Mouse (Mus musculus) mouse embryonic stem cell (cell line): ENCODE results near the gene Slc1a2.

Source experiments
- in situ Hi-C, 2 experiments: fragments of 300-500 bp; cut with MboI; formaldehyde crosslinking; loops; 1 replicate in 1 of 2; 3 replicates in 1 of 2; pipeline ENCODE4 v1.14.3; 2019 to 2020; ENCODE audit warnings: low sequenced_read_pairs in 2 of 2, low pct_unique_long_range_greater_than_20kb in 1 of 2, mixed read lengths in 1 of 2; ENCODE audit not compliant: unreplicated experiment in 1 of 2

Gene Slc1a2

DNA sequence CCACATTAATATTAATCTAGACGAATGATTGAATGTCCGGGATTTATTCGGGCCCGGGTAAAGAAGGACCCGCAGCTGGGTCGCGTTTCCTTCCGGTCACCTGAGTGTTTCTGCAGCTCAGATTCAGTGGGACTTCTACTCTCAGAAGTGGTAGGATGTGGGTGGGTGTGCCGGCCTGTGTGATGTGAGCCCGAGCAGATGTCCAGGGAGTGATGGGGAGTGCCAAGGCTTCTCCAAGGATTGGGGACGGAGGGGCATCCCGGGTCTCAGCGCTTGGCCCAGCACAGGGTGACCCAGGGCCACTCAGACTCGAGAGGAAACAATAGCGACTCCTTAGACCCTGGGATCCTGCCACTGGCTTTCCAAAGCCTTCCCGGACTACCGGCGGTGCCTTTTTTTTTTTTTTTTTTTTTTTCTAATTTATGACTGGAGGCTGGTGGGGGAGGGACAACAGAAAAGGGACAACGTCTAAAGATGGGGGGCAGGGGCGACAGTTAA, at the start of gene Slc1a2:
Slc1a2 (plus strand) TSS at position 497 of the 498 bp plus-strand sequence.
- in situ Hi-C loops: no loop called here

DNA sequence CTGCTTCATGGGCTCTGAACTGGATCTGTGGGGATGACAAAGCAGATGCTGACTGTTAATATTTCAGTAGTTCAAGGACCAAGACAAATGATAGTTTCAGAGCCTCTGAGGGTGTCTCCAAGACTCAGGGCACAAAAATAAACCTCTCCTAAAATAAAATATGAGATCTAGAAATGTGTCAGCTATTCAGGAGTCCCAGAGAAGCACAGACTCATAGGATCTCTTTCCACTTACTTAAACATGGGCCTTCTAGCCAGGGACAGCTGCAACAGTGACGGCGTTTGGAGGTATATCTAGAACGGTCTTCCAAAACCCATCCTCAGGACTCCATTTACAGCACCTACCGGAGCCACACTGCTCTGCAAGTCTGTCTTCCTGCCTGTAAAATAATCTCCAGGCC, 48.0 kb upstream of the Slc1a2 start:
- in situ Hi-C loops: no loop called here

DNA sequence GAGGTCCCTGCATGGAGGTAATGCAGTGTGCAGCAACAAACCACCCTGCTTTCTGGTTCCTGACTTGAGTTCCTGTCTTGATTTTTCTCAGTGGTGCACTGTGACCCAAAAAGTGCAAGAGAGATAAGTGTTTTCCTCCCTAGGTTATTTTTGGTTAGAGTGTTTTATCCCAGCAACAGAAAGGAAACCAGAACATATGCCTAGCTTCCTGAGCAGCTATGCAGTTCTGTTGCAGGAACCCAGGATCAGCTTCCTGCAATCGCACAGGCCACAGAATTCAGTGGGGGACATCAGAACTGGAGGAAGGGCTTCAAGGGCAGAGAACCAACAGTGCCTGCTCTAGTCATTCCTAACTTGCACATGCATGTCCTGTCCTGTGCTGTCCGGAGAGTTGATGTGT, 41.8 kb upstream of the Slc1a2 start:
- in situ Hi-C loops: no loop called here

DNA sequence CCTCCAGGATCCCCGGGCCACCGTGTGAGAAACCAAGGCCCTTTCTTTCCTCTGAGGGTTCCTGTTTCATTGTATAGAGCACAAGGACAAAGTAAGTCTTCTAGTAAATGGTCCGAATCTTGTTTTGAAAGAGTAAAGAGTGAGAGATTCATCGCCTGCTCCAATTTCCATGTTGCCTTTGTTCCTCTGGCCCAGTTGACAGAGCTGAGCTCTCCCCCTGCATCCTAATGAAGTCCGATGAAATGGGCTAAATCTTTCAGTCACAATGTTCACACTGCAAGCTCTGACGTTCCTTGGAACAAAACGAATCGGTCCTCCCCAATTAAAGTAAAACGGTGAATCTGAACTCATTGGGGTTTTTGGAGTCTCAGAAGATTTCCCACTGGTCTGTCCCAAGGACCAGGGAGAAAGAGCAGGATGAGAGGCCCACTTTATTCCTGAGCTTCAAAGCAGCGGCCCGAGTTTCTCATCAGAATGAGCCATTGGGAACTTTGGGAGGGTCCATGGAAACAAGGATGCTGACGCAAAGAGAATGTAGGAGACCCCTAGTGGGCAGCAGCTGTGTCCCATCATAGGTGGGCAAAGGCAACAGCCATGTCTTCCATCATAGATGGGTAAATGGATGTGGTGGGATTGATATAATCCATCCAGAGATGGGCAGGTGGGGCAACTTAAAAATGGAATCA, 37.6 kb upstream of the Slc1a2 start:
- in situ Hi-C loops: no loop called here

DNA sequence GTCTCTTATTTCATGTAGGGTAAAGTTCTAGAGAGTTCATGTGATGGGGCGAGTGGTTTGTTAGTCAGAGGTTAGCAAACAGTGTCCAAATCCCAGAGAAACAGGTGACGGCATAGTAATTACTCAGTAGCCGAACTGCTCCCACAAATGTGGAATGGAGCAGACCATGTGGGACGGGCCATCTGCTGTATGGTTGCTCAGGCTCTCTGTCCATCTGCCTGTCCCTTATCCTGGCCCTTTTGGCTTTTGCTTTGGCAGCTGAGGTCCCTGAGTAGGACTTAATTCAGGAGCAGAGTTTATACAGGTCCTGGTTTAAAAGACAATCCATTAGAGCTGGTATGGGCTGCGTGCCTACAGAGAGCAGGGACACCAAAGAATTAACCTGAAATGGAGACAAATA, 36.3 kb upstream of the Slc1a2 start:
- in situ Hi-C loops: no loop called here

DNA sequence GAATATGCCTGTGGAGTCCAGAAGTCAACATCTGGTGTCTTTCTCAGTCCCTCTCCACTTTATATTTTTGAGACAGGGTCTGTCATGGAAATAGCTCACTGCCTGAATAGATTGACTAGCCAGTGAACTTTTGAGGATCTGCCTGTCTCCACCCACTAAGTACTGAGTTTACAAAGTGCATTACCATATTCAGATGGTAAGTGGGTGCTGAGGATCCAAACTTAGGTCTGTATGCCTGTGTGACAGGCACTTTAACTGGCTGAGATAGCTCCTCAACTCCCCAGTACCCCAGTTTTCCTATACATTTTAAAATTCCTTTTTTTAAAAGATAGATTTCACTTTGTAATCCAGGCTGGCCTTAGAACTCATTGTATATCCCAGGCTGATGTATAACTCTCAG, 35.5 kb upstream of the Slc1a2 start:
- in situ Hi-C loops: no loop called here

DNA sequence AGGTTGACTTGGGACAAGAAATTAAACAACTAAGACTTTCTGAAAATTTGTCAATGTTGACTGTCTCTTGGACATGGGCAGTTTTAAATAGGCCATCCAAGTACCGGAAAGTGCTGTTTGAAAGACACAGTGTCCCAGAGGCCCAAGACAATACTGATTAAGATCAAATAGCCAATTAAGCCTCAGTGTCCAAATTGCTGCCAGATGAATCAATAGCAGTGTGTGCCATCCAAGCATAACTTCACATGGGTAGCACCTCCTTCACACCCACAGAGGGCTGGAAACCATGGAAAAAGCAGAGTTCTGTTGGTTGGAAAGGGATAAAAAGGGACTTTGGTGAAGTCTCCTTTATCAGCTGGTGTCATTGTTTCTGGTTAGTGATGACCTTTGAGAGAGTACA, 33.9 kb upstream of the Slc1a2 start:
- in situ Hi-C loops: no loop called here

DNA sequence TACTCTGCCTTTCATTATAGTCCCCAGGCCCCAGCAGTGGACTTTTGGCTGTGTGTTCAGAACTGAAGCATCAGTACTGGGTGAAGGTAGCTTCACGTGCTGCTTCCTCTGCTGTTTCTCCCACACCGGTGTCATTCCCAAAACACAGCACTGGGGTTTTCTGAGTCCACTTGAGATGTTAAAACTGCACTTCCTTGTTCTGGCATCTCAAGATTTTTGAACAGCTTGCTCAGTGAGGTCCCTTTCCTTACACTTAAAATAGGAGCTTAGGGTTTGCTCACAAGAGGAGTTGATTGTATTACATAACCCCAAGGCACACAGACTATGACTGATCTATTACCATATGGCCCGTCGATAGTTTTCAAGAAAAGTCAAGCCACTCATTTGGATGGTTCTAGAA, 26.1 kb upstream of the Slc1a2 start:
- in situ Hi-C loops: no loop called here

DNA sequence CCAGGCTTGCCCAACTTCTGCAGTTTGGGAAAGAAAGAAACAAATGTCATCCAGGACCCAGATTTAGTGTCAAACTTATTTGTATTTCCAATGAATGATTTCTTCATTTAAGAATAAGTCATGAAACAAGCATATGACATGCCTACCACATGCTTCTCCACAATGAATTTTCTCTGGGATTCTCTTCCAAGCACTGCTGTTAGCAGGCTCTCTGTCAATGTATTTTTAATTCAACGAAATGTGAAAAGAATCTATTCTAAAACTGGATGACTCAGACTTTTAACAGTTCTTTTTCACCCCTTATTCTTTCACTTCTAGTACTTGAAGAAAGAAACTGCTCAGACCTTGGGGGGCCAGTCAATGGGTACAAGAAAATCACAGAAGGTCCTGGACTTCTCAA, 24.4 kb upstream of the Slc1a2 start:
- in situ Hi-C loops: no loop called here

DNA sequence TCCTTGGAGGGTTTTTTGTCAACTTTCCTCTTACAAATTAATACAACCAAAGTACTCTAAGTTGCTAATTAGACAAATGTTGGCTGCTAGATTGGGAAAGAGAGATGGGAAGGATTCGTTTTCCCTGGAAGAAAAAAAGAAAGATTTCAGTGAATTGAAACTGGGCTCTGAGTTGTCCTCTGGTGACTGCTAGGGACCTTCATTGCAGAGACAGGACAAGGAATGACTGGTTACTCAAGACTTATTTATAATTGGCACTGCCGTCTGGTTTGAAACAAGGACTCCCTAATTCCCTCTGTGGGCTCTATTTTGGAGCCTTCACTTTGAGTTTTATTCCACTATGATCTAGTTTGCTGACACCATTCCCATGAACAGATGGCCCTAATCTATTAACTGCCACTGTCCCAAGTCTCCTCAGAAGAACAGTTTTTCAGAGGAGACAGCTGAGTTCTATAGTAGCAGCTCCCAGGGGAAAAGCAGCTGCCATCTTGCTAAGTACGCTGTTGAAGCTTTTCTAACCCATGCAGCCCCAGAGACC, 22.9 kb upstream of the Slc1a2 start:
- in situ Hi-C loops: no loop called here

DNA sequence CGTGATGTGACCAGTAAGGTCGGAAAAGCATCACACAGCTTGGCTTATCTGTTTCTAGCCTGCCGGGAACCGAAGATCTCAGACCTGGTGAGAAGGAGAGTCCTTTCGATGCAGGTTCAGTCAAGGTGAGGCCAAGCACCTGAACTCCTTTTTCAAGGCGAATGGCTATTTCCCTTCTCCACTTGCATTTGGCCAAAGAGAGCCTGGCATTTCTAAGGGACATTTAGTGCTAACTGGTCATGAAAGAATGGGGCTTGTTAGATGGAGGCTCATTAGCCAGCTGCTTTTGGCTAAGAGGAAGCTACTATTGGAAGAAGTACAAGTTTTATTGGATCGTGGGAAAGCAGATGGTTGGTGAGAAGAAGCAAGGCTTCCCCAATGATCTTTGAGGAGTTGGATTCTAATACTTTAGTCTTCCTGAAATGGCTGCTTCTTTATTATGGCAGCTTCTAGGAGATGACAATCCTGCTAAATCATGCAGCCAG, 22.3 kb upstream of the Slc1a2 start:
- in situ Hi-C loops: no loop called here

DNA sequence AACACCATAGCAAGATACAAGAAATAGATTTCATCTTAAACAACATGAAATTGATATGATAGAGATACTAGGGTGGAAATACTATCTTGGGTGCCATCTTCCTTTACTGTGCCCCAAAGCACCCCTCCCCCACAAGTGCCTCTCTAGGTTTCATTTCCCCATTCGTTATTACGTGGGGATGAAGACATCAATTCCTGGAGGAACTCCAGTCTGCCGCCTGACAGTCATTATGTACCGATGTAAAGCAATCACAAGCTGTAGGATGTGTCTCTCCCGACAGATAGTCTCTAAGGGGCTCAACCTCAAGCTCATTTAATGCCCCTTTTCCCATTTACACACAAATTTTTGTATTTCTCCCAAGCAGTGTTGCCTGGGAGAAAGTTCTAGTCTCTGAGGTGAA, 20.3 kb upstream of the Slc1a2 start:
- in situ Hi-C loops: no loop called here

DNA sequence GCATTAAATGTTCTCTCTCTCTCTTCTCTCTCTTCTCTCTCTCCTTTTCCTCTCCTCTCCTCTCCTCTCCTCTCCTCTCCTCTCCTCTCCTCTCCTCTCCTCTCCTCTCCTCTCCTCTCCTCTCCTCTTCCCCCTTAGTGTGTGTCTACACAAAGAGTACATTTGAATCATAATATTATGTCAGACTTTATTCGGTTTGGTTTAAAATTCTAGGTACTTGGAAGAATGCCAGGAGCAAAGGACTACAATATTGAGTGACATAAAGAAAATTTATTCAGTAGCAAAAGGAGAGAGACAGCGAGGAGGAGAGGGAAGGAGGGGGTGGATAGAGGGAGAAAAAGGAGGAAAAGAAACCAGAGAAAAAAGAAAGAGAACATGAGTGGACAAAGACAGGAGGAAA, 19.8 kb upstream of the Slc1a2 start:
- in situ Hi-C loops: no loop called here

DNA sequence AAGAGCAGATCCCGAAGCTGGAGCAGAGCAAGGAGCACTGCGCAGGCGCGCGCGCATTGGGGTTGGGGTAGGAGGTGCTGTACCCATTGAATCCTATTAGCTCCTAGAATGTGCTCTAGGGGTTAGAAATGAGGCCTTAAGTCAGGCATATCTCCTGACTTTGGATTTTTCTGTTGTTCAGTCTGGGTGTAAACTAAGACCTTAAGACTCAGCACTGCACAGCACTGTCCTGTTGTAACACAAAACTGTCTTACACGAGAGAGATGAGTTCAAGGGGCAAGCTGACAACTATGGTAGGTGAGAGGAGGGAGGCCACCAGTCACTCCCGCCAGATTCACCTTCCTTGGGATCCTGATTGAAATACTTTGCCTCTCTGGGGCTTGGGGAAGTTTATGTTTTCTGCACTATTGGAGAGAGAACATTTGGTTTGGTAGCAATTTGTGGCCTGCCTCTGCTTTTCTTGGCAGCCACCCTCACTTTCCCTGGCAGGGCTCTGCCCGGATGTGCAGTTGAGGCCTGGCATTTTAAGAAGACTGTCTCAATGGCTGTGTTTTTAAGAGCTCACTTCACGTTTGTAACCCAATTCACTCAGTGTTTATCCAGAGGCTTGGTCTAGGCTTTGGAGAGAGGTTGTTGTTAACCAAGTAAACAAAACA, 9.5 kb upstream of the Slc1a2 start:
- in situ Hi-C loops: no loop called here

DNA sequence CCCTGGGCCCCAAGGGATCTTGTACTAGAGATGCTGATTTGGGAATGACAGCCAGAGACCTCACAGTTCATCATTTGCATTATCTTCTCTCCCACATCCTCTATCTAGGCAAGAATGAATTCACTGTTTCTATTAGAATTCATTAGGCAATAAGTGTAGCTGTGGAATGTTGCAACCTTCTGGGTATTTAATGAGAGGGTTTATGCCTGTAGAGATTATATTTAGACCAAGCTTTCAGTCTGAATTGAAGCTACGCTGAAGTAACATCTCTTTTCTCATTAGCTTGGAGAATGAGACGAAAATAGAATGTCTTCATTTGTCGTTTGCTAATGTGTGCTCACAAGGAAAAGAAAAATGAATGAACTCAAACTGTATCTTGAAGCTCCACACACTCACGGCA, 8.1 kb upstream of the Slc1a2 start:
- in situ Hi-C loops: no loop called here

DNA sequence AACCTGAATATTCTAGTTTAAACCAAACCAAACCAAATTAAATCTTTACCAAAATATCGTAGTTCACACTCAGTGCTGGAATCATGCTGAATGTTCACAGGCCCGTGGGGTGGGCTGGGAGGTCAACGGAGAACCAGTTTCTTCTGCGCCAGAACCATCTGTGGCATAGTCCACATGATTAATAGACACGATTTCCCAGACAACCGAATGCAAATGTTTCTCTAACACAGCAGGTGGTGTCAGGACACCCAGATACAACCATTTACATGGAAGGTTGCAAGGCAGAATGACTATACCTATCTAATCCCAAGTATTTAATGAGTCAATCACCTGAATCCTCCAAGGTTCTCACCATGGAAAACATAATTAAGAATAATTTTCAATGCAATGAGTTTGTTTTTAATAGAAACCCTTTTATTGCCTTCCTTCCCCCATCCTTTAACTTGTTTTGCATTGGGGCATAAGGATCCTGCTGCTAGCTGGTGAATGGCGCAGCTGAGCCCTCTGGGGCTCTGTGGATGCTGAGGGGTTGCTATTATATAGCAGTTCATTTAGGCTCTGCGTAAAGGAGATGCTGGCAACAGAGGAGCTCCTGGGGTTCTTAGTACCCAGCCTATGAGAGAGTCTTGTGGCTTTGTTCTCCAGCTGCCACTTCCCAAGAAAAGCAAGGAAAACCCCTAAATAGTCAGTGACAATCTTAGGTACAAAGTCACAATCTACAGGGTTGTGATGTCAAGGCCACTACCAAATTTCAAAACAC, 2.3 kb upstream of the Slc1a2 start:
- in situ Hi-C loops: no loop called here

DNA sequence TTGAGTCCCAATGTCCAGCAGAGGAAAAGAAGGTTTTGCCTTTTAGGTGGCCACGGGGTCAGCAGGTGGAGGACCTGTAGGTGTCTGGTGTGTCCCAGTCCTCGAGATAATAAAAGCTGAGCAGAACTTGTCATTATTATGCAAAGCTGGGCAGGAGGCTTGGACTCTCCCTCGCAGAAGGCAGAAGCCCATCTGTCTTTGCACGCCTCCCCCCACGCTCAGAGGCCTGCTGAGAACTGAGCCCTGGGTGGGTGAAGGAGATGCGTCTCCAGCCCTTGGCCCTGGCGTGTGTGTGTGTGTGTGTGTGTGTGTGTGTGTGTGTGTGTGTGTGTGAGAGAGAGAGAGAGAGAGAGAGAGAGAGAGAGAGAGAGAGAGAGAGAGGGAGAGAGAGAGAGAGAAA, 733 bp upstream of the Slc1a2 start:
- in situ Hi-C loops: no loop called here

DNA sequence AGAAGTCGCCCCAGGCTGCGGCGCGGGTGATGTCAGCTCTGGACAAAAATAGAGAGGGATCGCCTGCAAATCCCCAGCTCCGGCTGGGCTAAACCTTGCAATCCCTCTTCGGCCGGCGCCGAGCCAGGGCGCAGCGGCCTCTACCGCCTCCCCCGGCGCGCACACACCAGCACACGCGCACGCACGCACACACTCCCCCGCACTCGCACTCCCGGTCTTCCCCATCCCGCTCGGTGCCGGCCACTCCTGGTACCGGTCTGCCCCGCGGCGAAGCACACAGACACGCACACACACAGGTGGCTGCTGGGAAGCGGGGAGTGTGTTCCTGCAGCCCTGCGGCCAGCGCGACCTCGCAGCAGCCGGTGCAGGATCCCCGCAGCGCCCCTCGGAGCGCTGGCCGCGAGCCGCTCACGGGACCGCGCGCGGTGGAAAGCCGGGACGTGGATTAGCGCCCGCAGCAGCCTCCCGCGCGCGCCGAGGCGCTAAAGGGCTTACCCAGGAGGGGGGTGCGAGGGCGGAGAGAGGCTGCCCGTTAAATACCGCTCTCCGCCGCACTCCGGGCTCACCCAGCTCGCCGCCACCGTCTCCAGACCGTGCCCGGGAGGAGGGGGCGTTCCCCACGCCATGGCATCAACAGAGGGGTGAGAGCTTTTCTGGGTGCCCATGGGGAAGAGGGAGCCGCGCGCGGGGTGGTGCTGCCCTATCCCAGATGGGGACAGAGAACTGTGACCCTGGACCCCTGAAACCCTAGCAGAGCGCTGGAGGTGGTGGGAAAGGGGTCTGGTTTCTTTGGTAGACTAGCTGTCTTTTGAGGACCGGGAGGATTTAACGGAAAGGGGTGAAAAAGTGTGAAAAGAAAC, 432 bp downstream of the Slc1a2 start:
- in situ Hi-C loops: no loop called here

DNA sequence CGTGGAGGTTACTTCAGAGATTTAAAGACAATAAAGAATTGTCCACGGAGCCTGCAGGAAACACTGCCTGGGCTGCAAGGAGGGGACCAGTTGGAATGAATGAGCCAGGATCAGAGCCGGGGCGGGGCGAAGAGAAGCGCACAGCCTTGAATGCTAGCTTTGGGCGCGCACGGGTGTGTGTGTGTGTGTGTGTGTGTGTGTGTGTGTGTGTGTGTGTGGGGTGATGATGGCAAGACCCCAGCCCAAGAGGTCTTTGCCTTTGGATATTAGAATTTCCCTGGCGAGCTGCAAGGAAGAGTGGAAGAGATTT, 1.0 kb downstream of the Slc1a2 start:
- in situ Hi-C loops: no loop called here
